Mouse (Mus musculus) retina, postnatal 7 days (tissue): ENCODE data around the gene Slc38a2.

Source experiments
- DNase-seq: peaks from one replicate; pipeline ENCODE4 v3.0.0-alpha.2; 2012; ENCODE audit warnings: low read depth, low spot score

Gene Slc38a2

GRCm38 (mm10) chr15:96669721-96670120 lies 29.8 kb downstream of the Slc38a2 start:
- DNase-seq: no peak

GRCm38 (mm10) chr15:96666663-96667062 lies 32.9 kb downstream of the Slc38a2 start:
- peak; percentile 72 for DNase-seq

GRCm38 (mm10) chr15:96665889-96666288 lies 33.6 kb downstream of the Slc38a2 start:
- peak; percentile 77 for DNase-seq

GRCm38 (mm10) chr15:96660590-96661141 lies 38.9 kb downstream of the Slc38a2 start:
- DNase-seq: no peak

GRCm38 (mm10) chr15:96658275-96658602 lies 41.3 kb downstream of the Slc38a2 start:
- DNase-seq: no peak

- DNase-seq: no peak
These were observed 41.8 kb downstream of the Slc38a2 start for GRCm38 (mm10) chr15:96657576-96658274.

GRCm38 (mm10) chr15:96655514-96655913 lies 44.0 kb downstream of the Slc38a2 start:
- no peak for DNase-seq

- DNase-seq: no peak
These were observed 44.8 kb downstream of the Slc38a2 start for GRCm38 (mm10) chr15:96654714-96655113.

GRCm38 (mm10) chr15:96653011-96653410 lies 46.5 kb downstream of the Slc38a2 start:
- no peak for DNase-seq

- DNase-seq: no peak
These were observed 47.0 kb downstream of the Slc38a2 start for GRCm38 (mm10) chr15:96652531-96652930.

GRCm38 (mm10) chr15:96647376-96647775 lies 52.2 kb downstream of the Slc38a2 start:
- no peak for DNase-seq

- DNase-seq: no peak
These were observed 56.8 kb downstream of the Slc38a2 start, which contains the start of gene Slc38a1 for GRCm38 (mm10) chr15:96642436-96643405. Gene Slc38a1, minus strand, starts transcription at chr15:96642913.

- no peak for DNase-seq
These were observed 57.6 kb downstream of the Slc38a2 start for GRCm38 (mm10) chr15:96641821-96642435.

- DNase-seq: peak; percentile 51
These were observed 58.3 kb downstream of the Slc38a2 start for GRCm38 (mm10) chr15:96641111-96641820.

- DNase-seq: no peak
These were observed 59.1 kb downstream of the Slc38a2 start for GRCm38 (mm10) chr15:96640291-96640985.

GRCm38 (mm10) chr15:96639630-96640029 lies 59.9 kb downstream of the Slc38a2 start:
- DNase-seq: no peak

- no peak for DNase-seq
These were observed 60.9 kb downstream of the Slc38a2 start for GRCm38 (mm10) chr15:96638656-96639055.

- DNase-seq: no peak
These were observed 61.4 kb downstream of the Slc38a2 start for GRCm38 (mm10) chr15:96638173-96638572.
